Mouse (Mus musculus) heart, adult 2 months (tissue): ENCODE results near the gene Vsig10. TPM values are rescaled to one million over a fixed set of nuclear protein-coding genes. Genes with fewer than 3 reads are reported as not detected.

Source experiments
- DNase-seq, 2 experiments: peaks; one replicate each; pipeline ENCODE4 v3.0.0; 2021
- H3K27ac ChIP-seq: fragments of 200-600 bp; 2 replicates; pipeline ENCODE4 v1.8.1; 2022
- H3K27me3 ChIP-seq: fragments of 200-500 bp; 2 replicates; pipeline ENCODE4 v1.6.1; 2012; ENCODE audit warnings: mild to moderate bottlenecking, low read length, inconsistent platforms, mixed read lengths; ENCODE audit not compliant: control insufficient read depth, insufficient read depth
- H3K36me3 ChIP-seq: fragments of 200-500 bp; 2 replicates; pipeline ENCODE4 v1.6.1; 2012; ENCODE audit warnings: low read length, inconsistent platforms; ENCODE audit not compliant: control insufficient read depth, insufficient read depth
- H3K4me1 ChIP-seq: fragments of 200-500 bp; 2 replicates; pipeline ENCODE4 v1.6.1; 2011; ENCODE audit warnings: low read length; ENCODE audit not compliant: control insufficient read depth, insufficient read depth
- H3K4me3 ChIP-seq: fragments of 200-600 bp; 2 replicates; pipeline ENCODE4 v1.8.1; 2022
- H3K79me2 ChIP-seq: fragments of 200-500 bp; replicated peaks from 2 replicates; pipeline ENCODE4 v1.6.1; 2012; ENCODE audit warnings: mild to moderate bottlenecking, inconsistent platforms, low read length, moderate library complexity, mixed read lengths; ENCODE audit not compliant: control insufficient read depth, insufficient read depth
- H3K9ac ChIP-seq: fragments of 200-500 bp; 2 replicates; pipeline ENCODE4 v1.6.1; 2012; ENCODE audit warnings: low read depth, mild to moderate bottlenecking, control low read depth, inconsistent platforms, low read length, mixed read lengths
- CTCF ChIP-seq: fragments of 200-600 bp; IDR thresholded peaks from 2 replicates; pipeline ENCODE4 v1.8.1; 2022; ENCODE audit warnings: antibody characterized with exemption, mild to moderate bottlenecking, moderate library complexity
- EP300 ChIP-seq: fragments of 200-500 bp; IDR thresholded peaks from 2 replicates; pipeline ENCODE4 v1.6.1; 2011; ENCODE audit warnings: low read depth, low read length, control low read depth; ENCODE audit not compliant: insufficient read depth
- POLR2A ChIP-seq: fragments of 200-500 bp; IDR thresholded peaks from 2 replicates; pipeline ENCODE4 v1.6.1; 2011; ENCODE audit warnings: mild to moderate bottlenecking, low read depth, low read length, control low read depth; ENCODE audit not compliant: insufficient read depth
- WGBS: fragments of 180-500 bp; shearing (Covaris S2); methylation state at CpG from one replicate; pipeline ENCODE4 v1.1.7; 2018; 5-methylcytosine and 5-hydroxymethylcytosine counted together
- intact Hi-C: fragments of 180-260 bp; cut with DNase I; formaldehyde crosslinking; loops from one replicate; pipeline ENCODE4 v1.15.1; 2025
- polyA plus RNA-seq: library from polyadenylated mRNA; depleted of rRNA; stranded (reverse); fragments of >200 nt; gene quantifications from 2 replicates; pipeline ENCODE4 v1.2.3, GENCODE M21; 2012
- total RNA-seq, 2 experiments: library from RNA; stranded (reverse); gene quantifications; 2 replicates each; pipeline ENCODE4 v1.2.3; 2021

Vsig10 gene
- total and polyA plus RNA-seq, 3 experiments = 7.0 to 8.9 (median 8.8) TPM

GRCm38 (mm10) chr5:117361590-117361989 is 42.7 kb downstream of the Vsig10 start:
- H3K9ac ChIP-seq = no peak overlapping the region

GRCm38 (mm10) chr5:117363066-117363782 is 44.3 kb downstream of the Vsig10 start:
- 28% methylated on average over 15 of the region's 15 CpGs for WGBS
- peak; percentile 39 to 48 for DNase-seq
- Histone ChIP-seq H3K36me3 (peaks cover 17% of the 10 kb centered on the region), H3K27ac (peak overlapping the region; percentile 36), H3K4me3 (no peak overlapping the region), H3K9ac (0 out of 2 replicates have a peak overlapping the region, but pooled peaks have one; percentile 2), H3K79me2 (peaks cover 7% of the 10 kb centered on the region), H3K4me1 (peaks cover 37% of the 10 kb centered on the region), H3K27me3 (no peaks in the 10 kb centered on the region)
- intact Hi-C loops = no loop called here
- no peak for TF ChIP-seq POLR2A

More at GRCm38 (mm10) chr5:117361590-117361989, 42.7 kb downstream of the Vsig10 start:
- H3K27me3 ChIP-seq = no peaks in the 10 kb centered on the region
- peaks cover 17% of the 10 kb centered on the region for H3K36me3 ChIP-seq
- peaks cover 37% of the 10 kb centered on the region for H3K4me1 ChIP-seq
- no peak for DNase-seq
- TF ChIP-seq CTCF (no peak), EP300 (no peak), POLR2A (no peak)
- H3K27ac ChIP-seq = no peak overlapping the region
- intact Hi-C loops = no loop called here
- WGBS = 71% methylated on average over 4 of the region's 4 CpGs
- no peak overlapping the region for H3K4me3 ChIP-seq
- peaks cover 7% of the 10 kb centered on the region for H3K79me2 ChIP-seq

- DNase-seq = no peak
- peaks cover 8% of the 10 kb centered on the region for H3K79me2 ChIP-seq
- peaks cover 14% of the 10 kb centered on the region for H3K36me3 ChIP-seq
- H3K27ac ChIP-seq = no peak overlapping the region
- peaks cover 31% of the 10 kb centered on the region for H3K4me1 ChIP-seq
- no peaks in the 10 kb centered on the region for H3K27me3 ChIP-seq
- no peak overlapping the region for H3K4me3 ChIP-seq
- WGBS = 58% methylated on average over 3 of the region's 3 CpGs
- TF ChIP-seq CTCF = no peak
- no peak for TF ChIP-seq POLR2A
- no peak for TF ChIP-seq EP300
- intact Hi-C loops = no loop called here
- H3K9ac ChIP-seq = no peak overlapping the region
Observed at GRCm38 (mm10) chr5:117364821-117365220, 45.9 kb downstream of the Vsig10 start.

DNA sequence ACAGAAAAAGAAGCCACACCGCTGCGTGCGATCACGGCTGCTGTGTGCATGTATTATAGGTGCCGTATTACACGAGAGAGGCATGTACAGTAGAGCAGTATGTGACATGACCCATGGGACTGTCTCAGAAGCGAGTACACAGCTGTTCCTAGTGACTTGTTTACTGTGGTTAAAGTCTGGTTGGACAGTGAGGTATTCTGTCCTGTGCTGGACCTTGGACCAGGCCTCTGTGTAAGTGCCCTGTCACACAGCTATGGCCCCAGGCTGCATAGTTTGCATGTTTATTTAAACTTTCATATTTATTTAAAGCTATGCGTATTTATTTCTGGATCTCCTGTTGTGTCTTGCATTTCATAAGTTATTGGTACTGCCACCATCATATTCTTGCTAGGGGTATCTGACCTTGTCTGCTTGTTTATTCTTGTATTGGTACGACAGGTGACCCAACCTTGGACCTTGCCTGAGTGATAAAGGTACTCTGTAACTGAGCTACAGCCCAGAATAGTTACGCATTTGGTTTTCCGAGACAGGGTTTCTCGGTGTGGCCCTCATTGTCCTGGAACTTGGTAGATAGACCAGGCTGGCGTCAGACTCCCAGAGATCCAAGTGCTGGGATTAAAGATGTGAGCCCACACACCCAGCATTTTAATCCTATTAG is 47.1 kb downstream of the Vsig10 start:
- Histone ChIP-seq H3K9ac (no peak overlapping the region), H3K4me1 (peaks cover 28% of the 10 kb centered on the region), H3K27ac (no peak overlapping the region), H3K27me3 (no peaks in the 10 kb centered on the region), H3K4me3 (no peak overlapping the region), H3K79me2 (peaks cover 8% of the 10 kb centered on the region), H3K36me3 (peaks cover 10% of the 10 kb centered on the region)
- 81% methylated on average over 13 of the region's 13 CpGs for WGBS
- no peak for DNase-seq
- TF ChIP-seq POLR2A (no peak), EP300 (no peak), CTCF (no peak)
- intact Hi-C loops = no loop called here

- intact Hi-C loops = no loop called here
- H3K27me3 ChIP-seq = no peaks in the 10 kb centered on the region
- no peak for DNase-seq
- no peak overlapping the region for H3K4me3 ChIP-seq
- H3K36me3 ChIP-seq = peaks cover 4% of the 10 kb centered on the region; the same call in 1 of the 2 replicates
- H3K4me1 ChIP-seq = peaks cover 21% of the 10 kb centered on the region
- no peak overlapping the region for H3K9ac ChIP-seq
- 38% methylated on average over 8 of the region's 8 CpGs for WGBS
- TF ChIP-seq EP300 = no peak
- no peak for TF ChIP-seq CTCF
- no peak for TF ChIP-seq POLR2A
- H3K27ac ChIP-seq = no peak overlapping the region
- peaks cover 7% of the 10 kb centered on the region for H3K79me2 ChIP-seq
Observed at GRCm38 (mm10) chr5:117367206-117367605, 48.3 kb downstream of the Vsig10 start.

DNA sequence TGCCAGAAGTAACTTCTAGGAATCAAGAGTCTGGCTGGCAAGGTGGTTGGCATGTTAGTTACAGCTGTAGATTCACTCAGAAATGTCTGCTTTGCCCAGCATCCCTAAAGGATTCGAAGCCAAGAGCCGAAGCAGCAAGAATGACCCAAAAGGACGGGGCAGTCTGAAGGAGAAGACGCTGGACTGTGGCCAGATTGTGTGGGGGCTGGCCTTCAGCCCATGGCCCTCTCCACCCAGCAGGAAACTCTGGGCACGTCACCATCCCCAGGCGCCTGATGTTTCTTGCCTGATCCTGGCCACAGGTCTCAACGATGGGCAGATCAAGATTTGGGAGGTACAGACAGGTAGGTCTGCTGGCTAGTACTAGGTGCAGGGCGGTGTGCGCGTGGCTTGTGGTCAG is 51.7 kb downstream of the Vsig10 start:
- Histone ChIP-seq H3K4me3 (no peak overlapping the region), H3K79me2 (peaks cover 6% of the 10 kb centered on the region; the same call in 1 of the 2 replicates), H3K27ac (no peak overlapping the region), H3K4me1 (peaks cover 7% of the 10 kb centered on the region; the same call in 1 of the 2 replicates), H3K27me3 (no peaks in the 10 kb centered on the region), H3K9ac (no peak overlapping the region), H3K36me3 (no peaks in the 10 kb centered on the region)
- TF ChIP-seq POLR2A (no peak), EP300 (no peak), CTCF (no peak)
- intact Hi-C loops = no loop called here
- no peak for DNase-seq
- 39% methylated on average over 10 of the region's 10 CpGs for WGBS
